Mouse (Mus musculus): ENCODE measurements around the gene Map3k15. TPM values are rescaled to one million over a fixed set of nuclear protein-coding genes. Genes with fewer than 3 reads are reported as not detected.

Gene Map3k15
- polyA plus RNA-seq (2015; fragmentation: Nextera tagmentation; extraction: Ambion mirVana): 0.07 and 0.12 TPM in 2 replicates

DNA sequence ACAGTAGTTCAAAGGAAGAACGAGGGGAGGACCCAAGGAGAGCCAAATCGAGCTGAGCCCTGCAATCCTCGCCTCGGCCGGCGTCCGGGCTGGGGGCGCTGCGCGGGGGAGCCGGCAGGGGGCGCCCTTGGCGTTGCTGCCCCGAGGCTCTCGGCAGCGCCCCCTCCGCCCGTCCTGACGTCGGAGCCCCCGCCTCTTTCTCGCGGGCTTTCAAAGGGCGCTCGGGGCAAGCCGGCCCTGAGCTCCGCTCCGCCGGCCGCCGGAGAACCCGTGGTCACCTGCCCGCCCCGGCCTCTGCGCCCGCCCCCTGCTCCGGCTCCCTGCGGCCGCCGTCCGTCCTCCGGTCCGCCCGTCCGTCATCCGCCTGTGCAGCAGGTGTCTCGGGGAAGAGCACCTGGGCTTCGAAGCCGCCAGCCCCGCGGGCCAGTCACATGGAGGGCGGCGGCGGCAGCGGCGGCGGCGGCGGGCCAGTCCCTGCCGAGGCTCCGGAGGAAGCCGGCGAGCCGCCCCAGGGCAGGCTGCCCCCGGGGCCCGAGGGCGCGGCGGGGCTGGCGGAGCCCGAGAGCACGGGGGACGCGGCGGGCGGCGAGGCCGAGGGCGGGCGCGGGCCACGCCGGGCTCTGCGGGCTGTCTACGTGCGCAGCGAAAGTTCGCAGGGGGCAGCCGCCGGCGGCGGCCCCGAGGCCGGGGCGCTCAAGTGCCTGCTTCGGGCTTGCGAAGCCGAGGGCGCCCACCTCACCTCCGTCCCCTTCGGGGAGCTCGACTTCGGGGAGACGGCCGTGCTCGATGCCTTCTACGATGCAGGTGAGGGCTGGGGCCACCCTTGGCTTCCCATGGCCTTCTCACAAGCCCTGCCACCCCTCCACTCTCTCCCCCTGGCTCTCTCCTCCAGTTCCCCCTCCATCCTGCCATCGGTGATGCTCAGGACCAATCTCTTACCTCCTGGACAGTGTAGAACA, at the start of gene Map3k15:
TSS of gene Map3k15 (plus strand) at position 432 of the 959 bp plus-strand sequence.
- no peak within 1 kb of the TSS for H3K27ac ChIP-seq
- WGBS: 38% methylated on average over 69 of the region's 108 CpGs
- no peaks in the 10 kb centered on the region for H3K36me3 ChIP-seq
- H3K4me2 ChIP-seq: peak within 1 kb of the TSS; percentile 80
- H3K27me3 ChIP-seq: peaks cover 60% of the 10 kb centered on the region
- H3K4me1 ChIP-seq: no peaks in the 10 kb centered on the region
- peak within 1 kb of the TSS; percentile 47 for H3K4me3 ChIP-seq
- H3K9ac ChIP-seq: peak within 1 kb of the TSS; percentile 58; the same call in 1 of the 2 replicates
- no peaks in the 10 kb centered on the region for H3K9me3 ChIP-seq
- 0 out of 2 replicates have a peak, but pooled peaks have one; percentile 37 for ATAC-seq (ENCODE audit: insufficient number of reproducible peaks, insufficient read depth, low FRiP score, low TSS enrichment, low read depth)

DNA sequence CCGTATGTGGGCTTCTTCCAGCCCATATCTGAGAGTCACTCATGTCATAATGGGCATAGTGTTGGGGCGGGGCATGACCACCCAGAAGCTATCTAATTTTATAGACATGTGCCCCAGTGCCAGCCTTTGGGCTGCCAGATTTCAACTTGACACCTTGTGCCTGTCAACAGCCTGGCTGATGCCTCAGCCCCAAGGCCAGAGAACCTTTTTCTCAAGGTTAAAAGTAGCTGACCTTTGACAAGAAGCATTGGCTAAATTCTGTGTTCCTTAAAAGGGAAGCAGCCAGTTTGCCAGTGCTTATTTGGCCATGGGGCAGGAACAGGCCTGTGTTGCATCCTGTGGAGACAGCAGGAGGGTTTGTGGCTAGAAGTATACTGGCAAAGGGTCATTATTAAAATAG, 45.7 kb upstream of the Map3k15 start:
- no peaks in the 10 kb centered on the region for H3K4me1 ChIP-seq
- no peak overlapping the region for H3K4me3 ChIP-seq
- peaks cover 24% of the 10 kb centered on the region for H3K27me3 ChIP-seq

DNA sequence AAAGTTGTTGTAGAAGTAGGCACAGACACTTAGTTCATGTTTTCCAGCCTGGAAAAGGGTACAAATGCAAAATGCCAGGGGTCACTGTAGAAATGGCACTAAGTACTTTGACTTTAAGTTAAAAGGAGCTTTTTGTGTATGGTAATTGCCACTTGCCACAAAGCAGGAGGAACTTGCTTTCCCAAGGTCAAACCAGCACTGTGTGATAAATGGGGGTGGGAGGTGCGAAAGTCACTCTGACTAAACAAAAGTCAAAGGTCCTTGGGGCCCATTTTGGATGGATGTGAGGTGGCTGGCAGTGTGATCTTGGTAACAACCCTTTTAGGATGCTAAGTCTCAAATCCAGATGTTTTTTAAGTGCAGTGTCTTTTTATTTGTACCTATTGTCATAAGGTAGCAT, 44.6 kb upstream of the Map3k15 start:
- H3K9me3 ChIP-seq: no peaks in the 10 kb centered on the region
- no peaks in the 10 kb centered on the region for H3K36me3 ChIP-seq
- H3K27me3 ChIP-seq: peaks cover 28% of the 10 kb centered on the region
- 79% methylated on average over 1 of the region's 1 CpGs for WGBS
- no peak for ATAC-seq (ENCODE audit: insufficient number of reproducible peaks, insufficient read depth, low FRiP score, low TSS enrichment, low read depth)
- H3K4me1 ChIP-seq: no peaks in the 10 kb centered on the region
- H3K9ac ChIP-seq: no peak overlapping the region
- H3K4me3 ChIP-seq: no peak overlapping the region
- H3K4me2 ChIP-seq: no peak overlapping the region
- no peak overlapping the region for H3K27ac ChIP-seq

More for the DNA sequence above, 45.7 kb upstream of the Map3k15 start:
- WGBS: 71% methylated on average over 2 of the region's 2 CpGs
- H3K27ac ChIP-seq: no peak overlapping the region
- H3K4me2 ChIP-seq: no peak overlapping the region
- ATAC-seq (ENCODE audit: insufficient number of reproducible peaks, insufficient read depth, low FRiP score, low TSS enrichment, low read depth): no peak
- no peaks in the 10 kb centered on the region for H3K9me3 ChIP-seq
- no peak overlapping the region for H3K9ac ChIP-seq
- H3K36me3 ChIP-seq: no peaks in the 10 kb centered on the region

DNA sequence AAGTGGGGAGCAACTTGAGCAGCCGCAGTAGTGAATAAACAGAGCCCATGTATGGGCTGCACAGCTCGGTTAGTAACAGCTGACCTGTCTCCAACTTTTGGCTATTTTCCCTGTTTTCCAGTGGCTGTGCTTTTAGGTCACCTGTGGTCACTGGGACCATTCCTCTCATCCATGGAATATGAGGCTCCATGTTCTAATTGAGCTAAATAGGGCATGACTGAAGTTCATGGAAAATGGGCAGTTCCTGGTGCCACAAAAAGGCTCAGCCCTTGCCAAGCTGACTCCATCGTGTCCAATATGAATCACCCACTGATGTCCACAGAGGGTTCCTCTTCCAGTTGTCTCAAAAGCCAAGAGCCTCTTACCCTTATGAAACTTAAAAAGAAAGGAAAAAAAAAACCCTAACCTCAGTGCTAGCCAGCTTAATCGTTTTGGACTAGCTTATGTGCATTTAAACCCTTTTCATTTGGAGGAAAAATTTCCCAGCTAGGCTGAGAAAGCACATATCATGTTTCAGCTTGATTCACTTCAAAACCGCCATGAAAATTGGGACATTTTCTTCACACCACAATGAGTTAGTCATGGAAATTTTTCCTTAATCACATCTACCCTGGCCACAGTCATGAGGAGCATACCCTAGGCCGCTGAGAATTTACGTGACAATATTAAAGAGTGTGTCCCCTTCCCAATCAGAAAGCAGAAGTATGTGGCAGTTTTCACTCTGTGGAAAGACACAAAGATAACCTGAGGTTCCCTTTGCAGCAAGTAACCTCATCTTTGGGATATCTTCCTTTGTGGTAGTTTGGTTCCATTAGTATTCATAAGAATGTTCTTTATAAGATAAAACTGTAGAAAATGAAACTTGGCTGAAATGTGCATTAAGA, 34.4 kb upstream of the Map3k15 start:
- no peak overlapping the region for H3K4me2 ChIP-seq
- no peaks in the 10 kb centered on the region; the same call in 1 of the 2 replicates for H3K4me1 ChIP-seq
- H3K27ac ChIP-seq: no peak overlapping the region
- H3K9ac ChIP-seq: no peak overlapping the region
- peaks cover 75% of the 10 kb centered on the region for H3K27me3 ChIP-seq
- ATAC-seq (ENCODE audit: insufficient number of reproducible peaks, insufficient read depth, low FRiP score, low TSS enrichment, low read depth): no peak
- H3K4me3 ChIP-seq: no peak overlapping the region
- H3K9me3 ChIP-seq: no peaks in the 10 kb centered on the region
- H3K36me3 ChIP-seq: no peaks in the 10 kb centered on the region
- WGBS: 56% methylated on average over 7 of the region's 7 CpGs

DNA sequence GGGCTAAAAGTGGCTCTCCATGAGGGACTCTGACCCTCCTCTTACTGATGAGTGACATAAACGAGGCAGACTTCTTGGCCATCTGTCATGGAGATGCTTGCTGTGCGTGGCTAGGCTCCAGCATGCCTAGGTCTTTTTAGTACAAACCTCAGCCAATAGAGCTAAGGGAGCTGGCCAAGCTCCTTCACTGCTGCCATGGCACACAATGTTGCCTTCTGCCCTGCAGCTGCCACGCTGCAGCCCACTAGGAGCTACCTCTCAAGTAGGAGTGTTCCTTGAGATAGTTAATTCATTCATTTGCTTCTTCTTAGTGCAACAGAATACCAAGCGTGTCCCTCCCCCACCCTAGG, 33.8 kb upstream of the Map3k15 start:
- Histone ChIP-seq H3K4me2 (no peak overlapping the region), H3K27ac (no peak overlapping the region), H3K9me3 (no peaks in the 10 kb centered on the region), H3K4me1 (no peaks in the 10 kb centered on the region; the same call in 1 of the 2 replicates), H3K9ac (no peak overlapping the region), H3K4me3 (no peak overlapping the region), H3K27me3 (peaks cover 74% of the 10 kb centered on the region), H3K36me3 (no peaks in the 10 kb centered on the region)
- ATAC-seq (ENCODE audit: insufficient number of reproducible peaks, insufficient read depth, low FRiP score, low TSS enrichment, low read depth): no peak
- WGBS: 77% methylated on average over 4 of the region's 4 CpGs

DNA sequence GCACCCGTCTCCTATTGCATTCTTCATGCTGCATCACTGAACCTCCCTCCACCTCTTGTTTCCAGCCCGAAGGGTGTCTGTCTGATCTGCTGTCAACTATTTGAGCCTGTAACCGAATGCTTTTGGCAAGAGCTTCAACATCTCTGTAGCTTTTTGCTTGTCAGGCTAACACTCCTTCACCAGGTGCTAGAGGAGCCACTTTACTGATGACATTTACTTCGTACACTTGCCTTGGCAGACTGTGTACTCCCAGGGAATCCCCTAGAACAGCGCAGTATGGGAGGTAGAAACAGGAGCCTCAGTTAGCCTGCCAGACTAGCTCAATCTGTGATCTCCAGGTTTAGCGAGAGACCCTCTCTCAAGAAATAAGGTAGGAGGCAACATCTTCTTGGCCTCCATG, 32.8 kb upstream of the Map3k15 start:
- no peak overlapping the region for H3K27ac ChIP-seq
- H3K9ac ChIP-seq: no peak overlapping the region
- H3K36me3 ChIP-seq: no peaks in the 10 kb centered on the region
- H3K27me3 ChIP-seq: peaks cover 66% of the 10 kb centered on the region
- H3K9me3 ChIP-seq: no peaks in the 10 kb centered on the region
- no peak overlapping the region for H3K4me2 ChIP-seq
- no peak for ATAC-seq (ENCODE audit: insufficient number of reproducible peaks, insufficient read depth, low FRiP score, low TSS enrichment, low read depth)
- no peaks in the 10 kb centered on the region; the same call in 1 of the 2 replicates for H3K4me1 ChIP-seq
- no peak overlapping the region for H3K4me3 ChIP-seq
- WGBS: 76% methylated on average over 6 of the region's 6 CpGs

DNA sequence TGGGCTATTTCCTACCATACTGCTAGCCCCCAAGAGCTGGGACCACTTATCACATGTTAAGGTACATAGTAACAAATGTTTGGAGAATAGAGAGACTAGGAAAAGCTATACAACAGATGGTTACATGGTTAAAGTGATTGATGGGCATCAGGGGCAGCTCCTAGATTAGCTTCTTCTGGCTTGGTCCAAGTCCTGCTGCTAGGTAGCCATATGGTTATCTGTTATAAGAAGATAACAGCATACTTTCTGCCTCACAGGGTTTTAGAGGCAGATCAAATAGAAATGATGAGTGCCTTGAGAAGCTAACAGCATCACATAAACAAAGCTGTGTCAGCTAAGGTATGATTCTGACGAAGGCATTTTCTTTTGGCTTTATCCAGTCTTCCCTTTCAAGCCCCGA, 26.8 kb upstream of the Map3k15 start:
- H3K9ac ChIP-seq: no peak overlapping the region
- no peak overlapping the region for H3K4me2 ChIP-seq
- no peak for ATAC-seq (ENCODE audit: insufficient number of reproducible peaks, insufficient read depth, low FRiP score, low TSS enrichment, low read depth)
- no peak overlapping the region for H3K4me3 ChIP-seq
- no peak overlapping the region for H3K27ac ChIP-seq
- H3K9me3 ChIP-seq: no peaks in the 10 kb centered on the region
- H3K27me3 ChIP-seq: peaks cover 55% of the 10 kb centered on the region
- no peaks in the 10 kb centered on the region for H3K36me3 ChIP-seq
- WGBS: 92% methylated on average over 2 of the region's 2 CpGs
- no peaks in the 10 kb centered on the region for H3K4me1 ChIP-seq

DNA sequence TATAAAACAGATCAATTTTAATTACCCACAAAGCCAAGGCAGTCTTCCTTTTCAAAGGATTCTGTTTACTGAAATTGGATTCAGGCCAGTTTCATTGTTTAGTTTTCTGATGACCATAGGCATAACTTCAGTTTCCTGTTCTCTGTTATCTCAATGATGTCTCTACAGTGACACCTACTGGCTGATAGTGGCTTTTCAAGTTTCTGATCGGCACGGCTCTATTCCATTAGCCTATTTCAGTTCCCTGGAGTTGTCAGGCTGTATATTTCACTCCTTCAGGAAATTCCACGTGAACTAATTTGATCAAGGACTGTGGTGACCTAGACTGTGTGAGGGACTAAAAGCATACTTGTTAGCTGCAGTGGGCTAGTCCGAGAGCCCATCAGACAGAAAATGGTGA, 25.0 kb upstream of the Map3k15 start:
- Histone ChIP-seq H3K4me3 (no peak overlapping the region), H3K36me3 (no peaks in the 10 kb centered on the region), H3K9me3 (no peaks in the 10 kb centered on the region), H3K4me1 (no peaks in the 10 kb centered on the region), H3K27me3 (peaks cover 46% of the 10 kb centered on the region), H3K9ac (no peak overlapping the region), H3K4me2 (no peak overlapping the region), H3K27ac (no peak overlapping the region)
- no peak for ATAC-seq (ENCODE audit: insufficient number of reproducible peaks, insufficient read depth, low FRiP score, low TSS enrichment, low read depth)
- 25% methylated on average over 4 of the region's 4 CpGs for WGBS

DNA sequence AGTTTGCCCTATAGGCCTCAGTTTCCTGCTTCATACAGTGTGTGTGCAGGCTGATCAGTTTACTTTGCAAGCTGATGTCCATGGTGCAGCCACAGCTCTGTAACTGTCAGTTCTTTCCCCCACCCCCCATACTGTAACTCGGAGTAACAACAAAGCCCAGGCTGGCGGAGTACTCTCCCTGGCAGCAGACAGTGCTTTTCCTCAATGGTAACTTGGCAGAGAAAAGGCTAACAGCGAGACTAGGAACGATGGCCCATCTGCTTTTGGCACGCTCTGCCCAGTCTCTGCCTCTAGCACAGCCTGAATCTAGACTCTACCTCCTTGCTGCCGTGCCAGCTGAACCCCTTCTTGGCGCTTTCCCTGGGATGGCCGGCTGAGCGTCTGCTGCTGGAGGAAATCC, 24.3 kb upstream of the Map3k15 start:
- 88% methylated on average over 9 of the region's 9 CpGs for WGBS
- Histone ChIP-seq H3K4me2 (no peak overlapping the region), H3K9ac (no peak overlapping the region), H3K27me3 (peaks cover 51% of the 10 kb centered on the region), H3K4me3 (no peak overlapping the region), H3K4me1 (no peaks in the 10 kb centered on the region), H3K27ac (no peak overlapping the region), H3K36me3 (no peaks in the 10 kb centered on the region), H3K9me3 (no peaks in the 10 kb centered on the region)
- ATAC-seq (ENCODE audit: insufficient number of reproducible peaks, insufficient read depth, low FRiP score, low TSS enrichment, low read depth): no peak

DNA sequence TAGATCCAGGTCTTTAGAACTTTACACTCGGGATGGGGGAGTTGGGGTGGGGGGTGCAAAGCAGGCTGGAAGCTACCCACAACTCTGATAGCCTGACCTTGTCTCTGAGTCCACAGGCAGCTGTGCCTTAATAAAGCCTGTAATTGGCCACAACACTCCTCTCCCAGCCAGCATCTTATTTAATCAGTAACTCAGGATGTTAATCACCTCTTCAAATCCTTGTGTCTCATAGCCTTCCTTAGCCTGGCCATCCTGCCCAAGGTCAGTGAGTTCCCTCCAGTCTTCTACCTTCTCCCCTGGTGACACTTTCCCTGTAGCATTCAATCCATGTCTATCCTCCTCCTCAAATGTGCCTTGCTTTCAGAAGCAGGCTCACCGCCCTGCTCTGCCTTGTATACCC, 19.2 kb upstream of the Map3k15 start:
- no peak overlapping the region for H3K27ac ChIP-seq
- H3K36me3 ChIP-seq: no peaks in the 10 kb centered on the region
- H3K4me3 ChIP-seq: no peak overlapping the region
- ATAC-seq (ENCODE audit: insufficient number of reproducible peaks, insufficient read depth, low FRiP score, low TSS enrichment, low read depth): no peak
- no peak overlapping the region for H3K4me2 ChIP-seq
- 87% methylated on average over 2 of the region's 2 CpGs for WGBS
- peaks cover 57% of the 10 kb centered on the region for H3K27me3 ChIP-seq
- no peak overlapping the region for H3K9ac ChIP-seq
- H3K9me3 ChIP-seq: no peaks in the 10 kb centered on the region
- H3K4me1 ChIP-seq: no peaks in the 10 kb centered on the region

DNA sequence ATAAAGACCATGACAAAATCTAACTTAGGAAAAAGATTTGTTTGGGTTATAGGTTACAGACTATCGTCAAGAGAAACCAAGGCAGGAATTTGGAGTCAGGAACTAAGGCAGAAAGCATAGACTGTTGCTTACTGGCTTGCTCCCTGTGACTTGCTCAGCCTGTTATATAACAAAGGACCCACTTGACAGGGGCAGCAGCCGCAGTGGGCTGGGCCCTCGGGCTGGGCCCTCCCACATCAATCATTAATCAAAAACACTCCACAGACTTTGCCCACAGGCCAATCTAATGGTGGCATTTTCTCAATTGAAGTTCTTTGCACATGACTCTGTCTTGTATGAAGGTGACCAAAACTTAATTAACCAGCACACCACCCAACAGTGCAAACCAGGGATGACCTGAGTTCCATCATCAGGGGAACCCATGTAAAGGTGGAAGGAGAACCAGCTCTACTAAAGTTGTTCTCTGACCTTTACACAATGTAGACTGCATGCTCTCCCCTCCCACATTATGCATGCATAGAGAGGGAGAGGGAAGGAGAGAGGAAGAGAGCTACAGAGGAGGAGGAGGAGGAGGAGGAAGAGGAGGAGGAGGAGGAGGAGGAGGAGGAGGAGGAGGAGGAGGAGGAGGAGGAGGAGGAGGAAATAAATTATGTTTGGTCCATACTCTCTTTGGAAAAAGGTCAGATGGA, 17.0 kb upstream of the Map3k15 start:
- peaks cover 42% of the 10 kb centered on the region for H3K27me3 ChIP-seq

More for the DNA sequence above, 17.0 kb upstream of the Map3k15 start:
- no peak overlapping the region for H3K4me3 ChIP-seq
- WGBS: 46% methylated on average over 3 of the region's 3 CpGs
- no peak overlapping the region for H3K9ac ChIP-seq
- H3K36me3 ChIP-seq: no peaks in the 10 kb centered on the region
- no peaks in the 10 kb centered on the region for H3K4me1 ChIP-seq
- H3K27ac ChIP-seq: no peak overlapping the region
- ATAC-seq (ENCODE audit: insufficient number of reproducible peaks, insufficient read depth, low FRiP score, low TSS enrichment, low read depth): no peak
- no peaks in the 10 kb centered on the region for H3K9me3 ChIP-seq
- H3K4me2 ChIP-seq: no peak overlapping the region

All from embryonic facial prominence, embryonic 13.5 days (tissue).